In the genomic region with DNA sequence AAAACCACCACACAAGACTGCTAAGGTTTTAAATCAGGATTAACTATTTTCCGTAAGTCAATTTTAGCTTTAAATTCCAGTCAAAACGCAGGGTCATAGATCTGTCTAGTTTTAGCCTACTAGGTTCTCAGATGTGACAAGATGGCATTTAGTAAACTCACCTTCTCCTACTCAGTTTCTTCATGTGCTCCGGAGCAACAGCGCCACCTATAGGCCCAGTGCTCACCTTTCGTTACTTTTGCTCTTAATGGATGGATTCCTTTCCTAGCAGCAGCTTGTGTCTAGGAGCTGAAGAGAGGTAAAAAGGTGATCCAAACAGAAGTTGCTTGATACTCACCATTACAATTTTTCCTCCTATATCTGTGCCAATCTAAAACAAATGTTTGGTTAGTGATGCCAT, we compare ENCODE assay signal across 8 mouse cellular contexts. TPM values are rescaled to one million over a fixed set of nuclear protein-coding genes. Genes with fewer than 3 reads are reported as not detected.
DNase-seq lines count a peak whose midpoint lies in the region; TF ChIP-seq lines count a peak whose summit lies in the region.

No protein-coding gene starts in this region.

- 11% methylated on average over 5 of the region's 5 CpGs for WGBS in heart, embryonic 10.5 days

- TF ChIP-seq POLR2A in ES-Bruce4 (IDR thresholded peaks at IDR 0.05; ENCODE audit: insufficient read depth, low read length), result no peak

- no peaks in the 10 kb centered on the region for H3K4me1 ChIP-seq in ES-Bruce4 (ENCODE audit: control insufficient read depth, insufficient read depth, low read length)
- no peaks in the 10 kb centered on the region for H3K4me1 ChIP-seq in heart, embryonic 10.5 days

- TF ChIP-seq CTCF in ES-Bruce4 (IDR thresholded peaks at IDR 0.05; ENCODE audit: low read depth, low read length), result peak; percentile 75

- no peaks in the 10 kb centered on the region for H3K36me3 ChIP-seq in ES-Bruce4 (ENCODE audit: control insufficient read depth, insufficient read depth, low read length, poor library complexity, severe bottlenecking)
- H3K36me3 ChIP-seq in heart, embryonic 10.5 days, result no peaks in the 10 kb centered on the region

- no peaks in the 10 kb centered on the region for H3K27me3 ChIP-seq in ES-Bruce4 (ENCODE audit: control insufficient read depth, insufficient read depth, low read length, poor library complexity, severe bottlenecking)
- H3K27me3 ChIP-seq in heart, embryonic 10.5 days (ENCODE audit: insufficient read depth, poor library complexity, severe bottlenecking), result no peaks in the 10 kb centered on the region

- H3K9me3 ChIP-seq in ES-Bruce4 (replicated peaks; ENCODE audit: control insufficient read depth, insufficient read depth, low read length, poor library complexity, severe bottlenecking), result no peaks in the 10 kb centered on the region
- H3K9me3 ChIP-seq in heart, embryonic 10.5 days, result no peaks in the 10 kb centered on the region

- H3K4me3 ChIP-seq in ES-Bruce4 (ENCODE audit: low read depth, low read length), result no peak overlapping the region
- no peak overlapping the region for H3K4me3 ChIP-seq in heart, embryonic 10.5 days

- no peak overlapping the region for H3K9ac ChIP-seq in ES-Bruce4 (ENCODE audit: low read depth, poor library complexity, severe bottlenecking)

- no peak overlapping the region for H3K27ac ChIP-seq in ES-Bruce4 (ENCODE audit: insufficient read depth, low read length)
- H3K27ac ChIP-seq in heart, embryonic 10.5 days, result no peak overlapping the region

- TF ChIP-seq EP300 in ES-Bruce4 (IDR thresholded peaks at IDR 0.05; ENCODE audit: insufficient read depth, low read depth, low read length), result no peak

- peak; percentile 70 to 76 for DNase-seq in adrenal gland, adult 18-20 months (ENCODE audit: low spot score in 2 of 2)
- peak; percentile 82 for DNase-seq in embryo, embryonic 10.5 days (ENCODE audit: low spot score)
- peak; percentile 88 for DNase-seq in heart, embryonic 10.5 days (ENCODE audit: low spot score)
- DNase-seq in layer of hippocampus, adult 9-10 months (ENCODE audit: low spot score), result peak; percentile 58
- peak; percentile 75 for DNase-seq in lung, postnatal 10 days
- peak; percentile 57 to 59 for DNase-seq in right cerebral cortex, postnatal 36 days (ENCODE audit: low spot score in 2 of 2)
- DNase-seq in yolk sac, embryonic 10.5 days (ENCODE audit: low spot score), result peak; percentile 44

RNA-seq across cellular contexts. Expression of a gene that starts 7.6 kb away (rescaled TPM):
- polyA plus RNA-seq in ES-Bruce4 (2011; ENCODE audit: insufficient read depth, insufficient read length, low read depth, missing spikeins), result 43.4 and 56.1 TPM in 2 replicates
- total RNA-seq in adrenal gland, adult 18-20 months (2021), result 10 to 100 TPM; 50.4 to 52.5 TPM
- polyA plus RNA-seq in heart, embryonic 10.5 days (2016; fragmentation: Nextera tagmentation; extraction: Ambion mirVana), result 18.1 and 20.8 TPM in 2 replicates

RNA-seq across cellular contexts. Expression of a gene that starts 22.6 kb away (rescaled TPM):
- 2.3 and 3.3 TPM in 2 replicates for polyA plus RNA-seq in ES-Bruce4 (2011; ENCODE audit: insufficient read depth, insufficient read length, low read depth, missing spikeins)
- total RNA-seq in adrenal gland, adult 18-20 months (2021), result 1 to 10 TPM; 7.1 to 7.2 TPM
- 5.6 and 6.8 TPM in 2 replicates for polyA plus RNA-seq in heart, embryonic 10.5 days (2016; fragmentation: Nextera tagmentation; extraction: Ambion mirVana)
